ENCODE assay signal across 10 mouse cellular contexts in the genomic region with DNA sequence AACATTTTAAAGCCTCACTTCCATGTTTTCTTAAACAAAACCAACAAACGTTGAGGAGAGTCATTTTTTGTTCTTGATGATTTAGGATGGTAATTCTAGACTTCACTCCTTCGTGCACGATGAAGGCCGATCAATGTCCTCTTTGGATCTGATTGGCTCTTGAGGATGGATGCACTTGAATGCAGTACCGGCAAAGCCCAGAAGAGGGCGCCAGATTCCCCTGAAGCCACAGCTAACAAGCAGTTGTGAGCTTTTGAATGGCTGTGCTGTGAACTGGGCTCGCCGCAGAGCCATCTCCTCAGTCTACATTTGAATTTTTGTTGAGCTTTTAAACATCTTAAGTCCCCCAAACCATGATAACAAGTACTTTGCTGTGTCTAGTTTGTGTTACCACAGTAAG. TPM values are rescaled to one million over a fixed set of nuclear protein-coding genes. Genes with fewer than 3 reads are reported as not detected.
DNase-seq lines count a peak whose midpoint lies in the region; ATAC-seq and TF ChIP-seq lines count a peak whose summit lies in the region.
"Had no signal": no experiment of that assay in that cellular context is flagged by ENCODE, and none has a peak within 500 bp of the region (broad histone marks: within the 10 kb centered on the region; RNA-seq: fewer than 3 reads in every experiment).

No protein-coding gene starts in this region.

- 0 out of 2 replicates have a peak, but pooled peaks cover 3% of the 10 kb centered on the region for H3K36me3 ChIP-seq in lung, embryonic 14.5 days (ENCODE audit: insufficient read depth)

- DNase-seq in adrenal gland, postnatal 10 days = peak; percentile 38
- no peak for DNase-seq in adrenal gland, postnatal 25 days
- DNase-seq in lung, embryonic 14.5 days = peak; percentile 57
- no peak for DNase-seq in lung, postnatal 10 days
- DNase-seq in c-Kit-negative CD71-positive TER-119-positive erythroid progenitor cells, embryonic 14.5 days (ENCODE audit: low read depth, low spot score) = peak; percentile 29
- peak; percentile 59 for DNase-seq in testis, postnatal 10 days (ENCODE audit: low spot score)
- no peak for DNase-seq in yolk sac, embryonic 10.5 days (ENCODE audit: low spot score)
- no peak for DNase-seq in layer of hippocampus, postnatal 10 days (ENCODE audit: low spot score in 2 of 2)
- DNase-seq: heart, postnatal 4 days; right cerebral cortex, postnatal 4 days had no signal

- no peak overlapping the region for H3K4me3 ChIP-seq in lung, embryonic 14.5 days (ENCODE audit: low read depth, low read length)

- H3K9ac ChIP-seq in lung, embryonic 14.5 days = no peak overlapping the region

- TF ChIP-seq CTCF in lung, embryonic 14.5 days (IDR thresholded peaks at IDR 0.05; ENCODE audit: low read depth) = peak; percentile 79

- peaks cover 4% of the 10 kb centered on the region; the same call in 1 of the 2 replicates for H3K9me3 ChIP-seq in lung, embryonic 14.5 days (ENCODE audit: low read depth, low read length)

- H3K4me1 ChIP-seq in lung, embryonic 14.5 days (ENCODE audit: insufficient read depth) = peaks cover 14% of the 10 kb centered on the region

- 75% methylated on average over 8 of the region's 8 CpGs for WGBS in lung, embryonic 14.5 days

- H3K27me3 ChIP-seq in lung, embryonic 14.5 days (ENCODE audit: insufficient read depth, low read length) = no peaks in the 10 kb centered on the region

- no peak overlapping the region for H3K27ac ChIP-seq in lung, embryonic 14.5 days (ENCODE audit: low read depth)

- no peak for ATAC-seq in lung, embryonic 14.5 days (ENCODE audit: insufficient read depth)

- no peak overlapping the region for H3K4me2 ChIP-seq in lung, embryonic 14.5 days

RNA-seq across cellular contexts. Expression of a gene that starts 19.4 kb away (rescaled TPM):
- 10 to 100 TPM; 43.2 to 58.5 TPM for total RNA-seq in adrenal gland, postnatal 10 days (2021)
- 38.3 and 44.1 TPM in 2 replicates for total RNA-seq in adrenal gland, postnatal 25 days (2021)
- 9.9 and 10.8 TPM in 2 replicates for polyA plus RNA-seq in lung, embryonic 14.5 days (2014; fragmentation: Nextera tagmentation; extraction: Ambion mirVana)
- 100 to 1,000 TPM in 1 of 2 experiments, 10 to 100 TPM in 1; 93.9 to 103 TPM for total RNA-seq in layer of hippocampus, postnatal 10 days (2021)

Comparison
In these comparisons a context has a peak if more than half of its experiments do, and no peak if none do; other contexts are left out.
1. DNase-seq: peak in adrenal gland, postnatal 10 days (single experiment), lung, embryonic 14.5 days (single experiment), c-Kit-negative CD71-positive TER-119-positive erythroid progenitor cells, embryonic 14.5 days (single experiment) and testis, postnatal 10 days (single experiment); none in adrenal gland, postnatal 25 days (single experiment), lung, postnatal 10 days (single experiment), yolk sac, embryonic 10.5 days (single experiment) and layer of hippocampus, postnatal 10 days (0 of 2).